Mouse (Mus musculus) thymus, adult 2 months (tissue): Measurements from ENCODE around the gene Nanos3. TPM values are rescaled to one million over a fixed set of nuclear protein-coding genes. Genes with fewer than 3 reads are reported as not detected.

Experiments used
- DNase-seq: peaks from one replicate; pipeline ENCODE4 v3.0.0; 2021
- H3K27ac ChIP-seq: fragments of 200-500 bp; 2 replicates; pipeline ENCODE4 v1.5.1; 2012; ENCODE audit warnings: low read length, control low read depth; ENCODE audit not compliant: control insufficient read depth, insufficient read depth
- H3K27me3 ChIP-seq: fragments of 200-500 bp; 2 replicates; pipeline ENCODE4 v1.6.1; 2012; ENCODE audit warnings: mild to moderate bottlenecking, low read length, moderate library complexity, mixed read lengths; ENCODE audit not compliant: control insufficient read depth, insufficient read depth
- H3K36me3 ChIP-seq: fragments of 200-500 bp; 2 replicates; pipeline ENCODE4 v1.6.1; 2012; ENCODE audit warnings: mild to moderate bottlenecking, low read length, moderate library complexity; ENCODE audit not compliant: control insufficient read depth, insufficient read depth
- H3K4me1 ChIP-seq: fragments of 200-500 bp; replicated peaks from 2 replicates; pipeline ENCODE4 v1.6.1; 2012; ENCODE audit warnings: low read length; ENCODE audit not compliant: control insufficient read depth, insufficient read depth
- H3K4me3 ChIP-seq: fragments of 200-500 bp; 2 replicates; pipeline ENCODE4 v1.5.1; 2012; ENCODE audit warnings: mild to moderate bottlenecking, low read length, control low read depth, moderate library complexity; ENCODE audit not compliant: control insufficient read depth, insufficient read depth
- CTCF ChIP-seq: fragments of 200-500 bp; IDR thresholded peaks from 2 replicates; pipeline ENCODE4 v1.5.1; 2012; ENCODE audit warnings: mild to moderate bottlenecking, control low read depth, low read length, moderate library complexity, borderline replicate concordance; ENCODE audit not compliant: control insufficient read depth, poor library complexity, insufficient read depth; ENCODE audit errors: extremely low read depth
- POLR2A ChIP-seq: fragments of 200-500 bp; IDR thresholded peaks from 2 replicates; pipeline ENCODE4 v1.6.1; 2012; ENCODE audit warnings: mild to moderate bottlenecking, low read length, control low read depth, moderate library complexity; ENCODE audit not compliant: control insufficient read depth, poor library complexity, insufficient read depth; ENCODE audit errors: extremely low read depth
- WGBS: fragments of 180-500 bp; shearing (Covaris S2); methylation state at CpG from one replicate; pipeline ENCODE4 v1.1.7; 2018; 5-methylcytosine and 5-hydroxymethylcytosine counted together
- polyA plus RNA-seq: library from polyadenylated mRNA; depleted of rRNA; stranded (reverse); fragments of >200 nt; gene quantifications from 2 replicates; pipeline ENCODE4 v1.2.3, GENCODE M21; 2012

The Nanos3 gene
- polyA plus RNA-seq, 1 experiment = 8.5 TPM

GRCm38 (mm10) chr8:84192555-84192954 is 7.5 kb upstream of the Nanos3 start:
- TF ChIP-seq POLR2A = no peak
- no peak for TF ChIP-seq CTCF
- no peaks in the 10 kb centered on the region for H3K27me3 ChIP-seq
- peak overlapping the region; percentile 34 for H3K4me3 ChIP-seq
- no peak overlapping the region for H3K27ac ChIP-seq
- WGBS = 5% methylated on average over 33 of the region's 33 CpGs
- H3K36me3 ChIP-seq = no peaks in the 10 kb centered on the region
- peak; percentile 55 for DNase-seq
- H3K4me1 ChIP-seq = peaks cover 13% of the 10 kb centered on the region

DNA sequence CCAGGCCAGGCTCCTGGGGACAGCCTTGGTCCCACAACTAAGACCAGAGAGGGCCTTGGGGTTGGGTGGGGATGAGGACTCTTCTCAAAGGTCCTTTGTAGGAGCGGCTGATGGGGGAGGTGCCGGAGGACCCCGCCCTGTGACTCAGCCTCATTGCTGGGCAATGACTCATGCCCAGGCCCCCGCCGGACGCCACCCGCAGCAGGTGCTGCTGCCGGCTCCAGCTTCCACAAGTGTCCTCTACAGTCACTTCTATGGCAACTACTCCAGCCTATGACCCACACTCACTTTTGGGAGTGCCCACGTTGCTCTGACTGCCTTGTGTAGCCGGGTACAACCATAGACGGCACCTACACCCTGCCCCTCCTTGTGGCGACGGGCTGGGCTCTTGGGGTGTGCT is 7.0 kb upstream of the Nanos3 start:
- Histone ChIP-seq H3K27ac (no peak overlapping the region), H3K4me3 (no peak overlapping the region), H3K27me3 (no peaks in the 10 kb centered on the region), H3K36me3 (no peaks in the 10 kb centered on the region), H3K4me1 (peaks cover 12% of the 10 kb centered on the region)
- no peak for TF ChIP-seq POLR2A
- 76% methylated on average over 13 of the region's 13 CpGs for WGBS
- DNase-seq = no peak

- peak; percentile 38 for DNase-seq
- 98% methylated on average over 7 of the region's 7 CpGs for WGBS
- Histone ChIP-seq H3K36me3 (no peaks in the 10 kb centered on the region), H3K4me1 (peaks cover 11% of the 10 kb centered on the region), H3K27ac (no peak overlapping the region), H3K27me3 (no peaks in the 10 kb centered on the region), H3K4me3 (no peak overlapping the region)
- TF ChIP-seq CTCF (no peak), POLR2A (no peak)
Observed at GRCm38 (mm10) chr8:84190191-84190867, 5.3 kb upstream of the Nanos3 start.

DNA sequence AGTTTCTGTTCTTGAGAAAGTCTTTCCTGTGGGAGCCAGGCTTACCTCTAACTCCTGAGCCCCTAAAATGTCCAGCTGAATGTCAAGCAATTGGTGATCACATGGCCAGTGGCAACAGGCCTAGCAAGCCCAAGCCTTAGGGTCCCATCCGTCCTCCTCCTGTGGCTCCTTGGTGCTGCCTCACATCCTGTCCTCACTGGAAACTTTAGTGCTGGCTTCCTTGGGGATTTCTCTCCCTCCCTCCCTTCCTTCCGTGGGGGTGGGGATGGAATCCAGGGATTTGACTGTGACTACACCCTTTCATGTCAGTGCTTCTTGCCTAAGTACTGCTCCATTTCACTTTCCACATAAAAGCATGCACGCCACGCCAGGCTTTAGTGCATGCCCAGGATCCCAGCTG is 4.6 kb upstream of the Nanos3 start:
- Histone ChIP-seq H3K4me1 (peaks cover 16% of the 10 kb centered on the region), H3K4me3 (no peak overlapping the region), H3K27ac (no peak overlapping the region), H3K36me3 (no peaks in the 10 kb centered on the region), H3K27me3 (no peaks in the 10 kb centered on the region)
- DNase-seq = no peak
- TF ChIP-seq CTCF (no peak), POLR2A (no peak)
- 91% methylated on average over 4 of the region's 4 CpGs for WGBS

DNA sequence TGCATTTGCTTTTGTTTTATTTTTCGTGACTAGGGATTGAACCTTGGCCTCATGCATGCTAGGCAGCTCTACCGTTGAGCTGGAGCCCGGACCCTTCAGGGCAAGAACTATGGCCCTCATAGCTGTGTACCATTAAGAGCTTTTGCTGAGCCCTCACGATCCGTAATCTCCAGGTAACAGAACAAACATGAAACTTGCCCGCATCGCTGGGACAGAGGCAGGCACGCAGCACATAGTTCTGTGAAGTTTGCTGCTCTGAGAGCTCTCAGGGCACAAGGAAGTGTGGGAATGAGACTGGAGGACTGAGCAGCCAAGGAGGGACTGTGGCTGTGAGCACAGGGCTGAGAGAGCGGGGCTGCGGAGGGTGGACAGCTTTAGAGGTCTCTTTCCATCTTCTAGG is 3.7 kb upstream of the Nanos3 start:
- Histone ChIP-seq H3K4me1 (peaks cover 23% of the 10 kb centered on the region), H3K27ac (no peak overlapping the region), H3K36me3 (no peaks in the 10 kb centered on the region), H3K4me3 (no peak overlapping the region), H3K27me3 (no peaks in the 10 kb centered on the region)
- no peak for TF ChIP-seq POLR2A
- no peak for TF ChIP-seq CTCF
- no peak for DNase-seq
- 98% methylated on average over 10 of the region's 10 CpGs for WGBS

GRCm38 (mm10) chr8:84187065-84187755 is 2.2 kb upstream of the Nanos3 start:
- DNase-seq = peak; percentile 87
- H3K27me3 ChIP-seq = no peaks in the 10 kb centered on the region
- 2% methylated on average over 21 of the region's 21 CpGs for WGBS
- peak overlapping the region; percentile 69 for H3K4me3 ChIP-seq
- H3K36me3 ChIP-seq = no peaks in the 10 kb centered on the region
- TF ChIP-seq CTCF (peak; percentile 77; the same call in 1 of the 2 replicates), POLR2A (no peak)
- peaks cover 24% of the 10 kb centered on the region for H3K4me1 ChIP-seq
- H3K27ac ChIP-seq = peak overlapping the region; percentile 83

- H3K36me3 ChIP-seq = no peaks in the 10 kb centered on the region
- peak; percentile 77 for DNase-seq
- H3K4me1 ChIP-seq = peaks cover 22% of the 10 kb centered on the region
- under 1% methylated on average over 12 of the region's 12 CpGs for WGBS
- peak overlapping the region; percentile 83 for H3K27ac ChIP-seq
- no peaks in the 10 kb centered on the region for H3K27me3 ChIP-seq
- peak overlapping the region; percentile 69 for H3K4me3 ChIP-seq
- peak; percentile 91 for TF ChIP-seq CTCF
- TF ChIP-seq POLR2A = peak; percentile 30; the same call in 1 of the 2 replicates
Observed at GRCm38 (mm10) chr8:84186547-84186946, 1.5 kb upstream of the Nanos3 start.
